Mouse (Mus musculus): ENCODE measurements around the gene Rad54l. TPM values are rescaled to one million over a fixed set of nuclear protein-coding genes. Genes with fewer than 3 reads are reported as not detected.

Rad54l gene
- total RNA-seq, 2 experiments from 2014 or later: 35.2 to 50.1 TPM

Other genes starting within 250 kb of the Rad54l start
- gene Kncn, start 239.3 kb downstream of the Rad54l start, total RNA-seq (2014; fragmentation: Nextera tagmentation): not detected in 2 replicates
- gene Kncn, start 239.3 kb downstream of the Rad54l start, total RNA-seq (2017): not detected in 2 replicates
- not detected in 2 replicates for gene 6430628N08Rik, start 233.0 kb downstream of the Rad54l start, total RNA-seq (2014; fragmentation: Nextera tagmentation)
- not detected in 2 replicates for gene 6430628N08Rik, start 233.0 kb downstream of the Rad54l start, total RNA-seq (2017)
- gene Dmbx1, start 183.8 kb downstream of the Rad54l start, total RNA-seq (2014; fragmentation: Nextera tagmentation): not detected in 2 replicates
- gene Dmbx1, start 183.8 kb downstream of the Rad54l start, total RNA-seq (2017): not detected in 2 replicates
- 1.4 and 5.0 TPM in 2 replicates for gene Faah, start 105.8 kb downstream of the Rad54l start, total RNA-seq (2014; fragmentation: Nextera tagmentation)
- 0.85 and 2.3 TPM in 2 replicates for gene Faah, start 105.8 kb downstream of the Rad54l start, total RNA-seq (2017)
- gene Nsun4, start 69.8 kb downstream of the Rad54l start, total RNA-seq (2014; fragmentation: Nextera tagmentation): 11.5 and 12.5 TPM in 2 replicates
- gene Nsun4, start 69.8 kb downstream of the Rad54l start, total RNA-seq (2017): 11.2 and 12.5 TPM in 2 replicates
- gene Uqcrh, start 48.6 kb downstream of the Rad54l start, total RNA-seq (2014; fragmentation: Nextera tagmentation): 1,038 and 1,202 TPM in 2 replicates
- 483 and 550 TPM in 2 replicates for gene Uqcrh, start 48.6 kb downstream of the Rad54l start, total RNA-seq (2017)
- gene Lrrc41, start 48.4 kb downstream of the Rad54l start, total RNA-seq (2014; fragmentation: Nextera tagmentation): 29.8 and 30.8 TPM in 2 replicates
- 16.4 and 20.6 TPM in 2 replicates for gene Lrrc41, start 48.4 kb downstream of the Rad54l start, total RNA-seq (2017)
- gene Pomgnt1, start 150 bp upstream of the Rad54l start, total RNA-seq (2014; fragmentation: Nextera tagmentation): 26.4 and 31.7 TPM in 2 replicates
- 15.0 and 26.1 TPM in 2 replicates for gene Pomgnt1, start 150 bp upstream of the Rad54l start, total RNA-seq (2017)
- not detected in 2 replicates for gene Lurap1, start 27.6 kb upstream of the Rad54l start, total RNA-seq (2014; fragmentation: Nextera tagmentation)
- 0.14 and 0.15 TPM in 2 replicates for gene Lurap1, start 27.6 kb upstream of the Rad54l start, total RNA-seq (2017)
- gene Tspan1, start 43.9 kb upstream of the Rad54l start, total RNA-seq (2014; fragmentation: Nextera tagmentation): not detected in 2 replicates
- not detected in 2 replicates for gene Tspan1, start 43.9 kb upstream of the Rad54l start, total RNA-seq (2017)
- gene 1700042G07Rik, start 49.7 kb upstream of the Rad54l start, total RNA-seq (2014; fragmentation: Nextera tagmentation): not detected in 2 replicates
- not detected in 2 replicates for gene 1700042G07Rik, start 49.7 kb upstream of the Rad54l start, total RNA-seq (2017)
- not detected in 2 replicates for gene Gm49337, start 49.7 kb upstream of the Rad54l start, total RNA-seq (2014; fragmentation: Nextera tagmentation)
- gene Gm49337, start 49.7 kb upstream of the Rad54l start, total RNA-seq (2017): not detected in 2 replicates
- gene Pik3r3, start 97.9 kb upstream of the Rad54l start, total RNA-seq (2014; fragmentation: Nextera tagmentation): 0.20 and 0.52 TPM in 2 replicates
- 1.9 and 3.4 TPM in 2 replicates for gene Pik3r3, start 97.9 kb upstream of the Rad54l start, total RNA-seq (2017)